Mouse (Mus musculus) thymus, adult 2 months (tissue): Measurements from ENCODE around the gene Chn2. TPM values are rescaled to one million over a fixed set of nuclear protein-coding genes. Genes with fewer than 3 reads are reported as not detected.

ENCODE experiments used
- DNase-seq: peaks from one replicate; pipeline ENCODE4 v3.0.0; 2021
- H3K27ac ChIP-seq: fragments of 200-500 bp; 2 replicates; pipeline ENCODE4 v1.5.1; 2012; ENCODE audit warnings: low read length, control low read depth; ENCODE audit not compliant: control insufficient read depth, insufficient read depth
- H3K27me3 ChIP-seq: fragments of 200-500 bp; 2 replicates; pipeline ENCODE4 v1.6.1; 2012; ENCODE audit warnings: mild to moderate bottlenecking, low read length, moderate library complexity, mixed read lengths; ENCODE audit not compliant: control insufficient read depth, insufficient read depth
- H3K36me3 ChIP-seq: fragments of 200-500 bp; 2 replicates; pipeline ENCODE4 v1.6.1; 2012; ENCODE audit warnings: mild to moderate bottlenecking, low read length, moderate library complexity; ENCODE audit not compliant: control insufficient read depth, insufficient read depth
- H3K4me1 ChIP-seq: fragments of 200-500 bp; replicated peaks from 2 replicates; pipeline ENCODE4 v1.6.1; 2012; ENCODE audit warnings: low read length; ENCODE audit not compliant: control insufficient read depth, insufficient read depth
- H3K4me3 ChIP-seq: fragments of 200-500 bp; 2 replicates; pipeline ENCODE4 v1.5.1; 2012; ENCODE audit warnings: mild to moderate bottlenecking, low read length, control low read depth, moderate library complexity; ENCODE audit not compliant: control insufficient read depth, insufficient read depth
- CTCF ChIP-seq: fragments of 200-500 bp; IDR thresholded peaks from 2 replicates; pipeline ENCODE4 v1.5.1; 2012; ENCODE audit warnings: mild to moderate bottlenecking, control low read depth, low read length, moderate library complexity, borderline replicate concordance; ENCODE audit not compliant: control insufficient read depth, poor library complexity, insufficient read depth; ENCODE audit errors: extremely low read depth
- POLR2A ChIP-seq: fragments of 200-500 bp; IDR thresholded peaks from 2 replicates; pipeline ENCODE4 v1.6.1; 2012; ENCODE audit warnings: mild to moderate bottlenecking, low read length, control low read depth, moderate library complexity; ENCODE audit not compliant: control insufficient read depth, poor library complexity, insufficient read depth; ENCODE audit errors: extremely low read depth
- WGBS: fragments of 180-500 bp; shearing (Covaris S2); methylation state at CpG from one replicate; pipeline ENCODE4 v1.1.7; 2018; 5-methylcytosine and 5-hydroxymethylcytosine counted together
- polyA plus RNA-seq: library from polyadenylated mRNA; depleted of rRNA; stranded (reverse); fragments of >200 nt; gene quantifications from 2 replicates; pipeline ENCODE4 v1.2.3, GENCODE M21; 2012; rRNA removed

The Chn2 gene
- polyA plus RNA-seq, 1 experiment, result 7.6 TPM

DNA sequence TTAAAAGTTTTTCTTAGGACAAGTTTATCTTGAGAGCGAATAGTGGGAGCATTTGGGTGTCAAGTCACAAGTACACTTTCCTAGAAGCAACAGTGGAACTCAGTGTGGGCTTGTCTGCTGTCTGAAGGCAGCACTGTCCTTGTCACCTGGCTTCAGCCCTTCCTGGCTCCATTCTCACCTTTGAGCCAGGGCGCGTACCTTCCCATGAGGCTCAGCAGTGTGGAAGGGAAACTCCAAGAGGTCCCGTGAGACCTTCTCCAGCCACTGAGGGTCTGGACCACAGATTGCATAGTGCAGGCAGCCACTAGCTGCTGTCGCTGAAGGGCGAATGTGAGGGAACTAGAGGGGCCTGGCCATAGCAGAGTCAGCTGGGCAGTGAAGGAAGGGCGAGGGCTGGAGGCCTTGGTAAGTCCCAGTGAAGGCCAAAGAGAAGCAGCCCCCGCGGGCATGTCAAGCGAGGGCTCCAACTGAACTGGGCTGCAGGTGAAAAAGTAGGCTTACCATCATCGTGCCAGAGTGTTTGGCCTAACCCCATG, 293.8 kb downstream of the Chn2 start:
- 86% methylated on average over 11 of the region's 11 CpGs for WGBS
- Histone ChIP-seq H3K27me3 (no peaks in the 10 kb centered on the region), H3K27ac (no peak overlapping the region), H3K4me1 (no peaks in the 10 kb centered on the region), H3K36me3 (no peaks in the 10 kb centered on the region), H3K4me3 (no peak overlapping the region)
- no peak for DNase-seq
- TF ChIP-seq POLR2A (no peak), CTCF (no peak)

DNA sequence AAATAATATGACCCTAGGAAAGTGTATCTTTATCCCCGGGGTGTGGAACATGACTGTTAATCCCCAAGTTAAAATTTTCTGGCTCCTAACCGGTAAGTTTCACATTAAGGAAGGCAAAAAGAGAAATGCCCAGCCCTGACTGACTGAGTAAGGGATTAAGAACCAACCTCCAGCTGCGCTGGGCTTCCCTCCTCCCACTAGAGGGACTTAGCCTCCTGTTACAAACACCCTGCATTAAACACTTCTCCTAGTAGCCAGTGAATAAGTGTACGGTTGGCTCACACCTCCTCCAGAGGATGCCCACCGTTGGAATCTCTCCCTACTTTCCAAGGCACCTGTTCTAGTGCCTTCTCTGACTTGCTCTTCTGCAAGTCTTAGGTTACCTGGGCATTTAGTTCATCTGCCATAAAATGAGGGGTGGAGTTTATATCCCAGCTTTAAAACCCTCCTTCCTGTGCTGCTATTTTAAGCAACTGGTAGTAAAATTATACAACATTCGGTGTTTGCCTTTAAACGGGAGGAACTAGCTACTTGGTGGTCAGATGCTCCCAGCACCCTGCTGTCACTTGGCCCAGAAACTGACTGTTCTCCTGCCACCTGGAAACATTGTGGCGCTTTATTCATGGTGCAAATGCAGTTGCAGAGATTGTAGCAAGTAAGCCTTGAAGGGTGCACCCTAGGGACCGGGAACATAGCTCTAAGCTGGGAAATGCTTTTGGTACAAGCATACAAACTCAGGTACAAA, 294.5 kb downstream of the Chn2 start:
- no peaks in the 10 kb centered on the region for H3K4me1 ChIP-seq
- DNase-seq, result no peak
- no peak overlapping the region for H3K4me3 ChIP-seq
- H3K27ac ChIP-seq, result no peak overlapping the region
- no peak for TF ChIP-seq POLR2A
- no peaks in the 10 kb centered on the region for H3K27me3 ChIP-seq
- 28% methylated on average over 9 of the region's 9 CpGs for WGBS
- H3K36me3 ChIP-seq, result no peaks in the 10 kb centered on the region

DNA sequence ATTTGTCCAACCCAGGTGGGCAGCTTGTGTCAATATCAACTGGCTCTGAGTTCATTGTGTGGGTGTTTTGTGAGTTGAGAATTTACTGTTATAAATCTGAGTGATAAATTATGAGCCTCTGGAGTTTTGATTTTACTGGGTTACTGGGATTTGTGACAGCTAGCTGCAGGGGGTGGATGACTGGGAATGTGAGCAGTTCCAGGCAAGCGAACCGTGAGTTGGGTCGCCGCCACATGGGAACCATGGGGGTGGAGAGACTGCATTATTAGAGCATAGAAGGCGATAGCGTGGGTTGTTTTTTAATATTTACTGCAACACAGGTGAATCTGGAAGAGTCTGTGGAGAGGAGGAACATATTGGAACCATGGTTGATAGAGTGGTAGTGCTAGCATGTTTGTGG, 298.0 kb downstream of the Chn2 start:
- no peaks in the 10 kb centered on the region for H3K27me3 ChIP-seq
- TF ChIP-seq CTCF (no peak), POLR2A (no peak)
- no peaks in the 10 kb centered on the region for H3K4me1 ChIP-seq
- WGBS, result 87% methylated on average over 6 of the region's 6 CpGs
- H3K36me3 ChIP-seq, result no peaks in the 10 kb centered on the region
- H3K27ac ChIP-seq, result no peak overlapping the region
- DNase-seq, result no peak
- H3K4me3 ChIP-seq, result no peak overlapping the region

DNA sequence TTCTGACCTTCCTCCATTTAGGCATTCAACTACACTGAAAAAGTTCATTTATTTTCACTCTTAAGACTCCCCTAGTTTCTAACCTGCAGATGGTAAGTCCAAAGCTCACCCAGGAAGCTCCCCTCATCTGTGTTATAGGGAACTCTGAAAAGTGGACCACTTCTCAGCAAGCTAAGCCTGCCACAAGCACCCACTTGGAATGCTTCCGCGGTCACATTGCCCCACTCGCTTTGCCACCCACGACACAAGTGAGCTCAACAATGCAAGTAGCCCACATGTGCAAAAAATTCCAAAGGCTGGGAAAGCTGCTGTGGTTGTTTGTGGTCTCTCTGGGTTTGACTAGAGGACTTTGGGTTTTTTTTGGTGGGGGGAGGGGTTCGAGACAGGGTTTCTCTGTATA, 301.8 kb downstream of the Chn2 start:
- no peaks in the 10 kb centered on the region for H3K27me3 ChIP-seq
- H3K4me1 ChIP-seq, result no peaks in the 10 kb centered on the region
- no peak overlapping the region for H3K4me3 ChIP-seq
- TF ChIP-seq CTCF (no peak), POLR2A (no peak)
- 94% methylated on average over 5 of the region's 5 CpGs for WGBS
- DNase-seq, result no peak
- no peak overlapping the region for H3K27ac ChIP-seq
- H3K36me3 ChIP-seq, result no peaks in the 10 kb centered on the region

DNA sequence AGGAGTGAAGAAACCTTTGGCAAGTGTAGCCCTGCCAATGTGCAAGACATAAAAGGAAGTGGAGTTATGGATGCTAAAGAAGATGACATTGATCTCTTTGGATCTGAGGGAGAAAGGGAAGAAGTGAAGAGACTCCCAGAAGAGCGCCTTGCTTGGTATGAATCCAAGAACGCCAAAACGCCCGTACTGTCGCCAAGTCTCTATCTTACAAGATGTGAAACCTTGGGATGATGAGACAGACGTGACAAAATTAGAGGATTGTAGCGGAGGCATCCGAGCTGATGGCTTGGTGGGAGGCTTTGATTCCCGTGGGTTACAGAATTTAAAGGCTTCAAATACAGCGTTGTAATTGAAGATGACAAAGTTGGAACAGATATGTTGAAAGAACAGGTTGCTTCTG, 302.9 kb downstream of the Chn2 start:
- Histone ChIP-seq H3K27ac (no peak overlapping the region), H3K36me3 (no peaks in the 10 kb centered on the region)
- TF ChIP-seq POLR2A, result no peak
- TF ChIP-seq CTCF, result no peak

More for the DNA sequence above, 302.9 kb downstream of the Chn2 start:
- Histone ChIP-seq H3K4me1 (no peaks in the 10 kb centered on the region), H3K4me3 (no peak overlapping the region), H3K27me3 (no peaks in the 10 kb centered on the region)
- WGBS, result 93% methylated on average over 10 of the region's 10 CpGs
- DNase-seq, result no peak

Other genes with a start within 250 kb of the Chn2 start
- gene Tril, start 218.7 kb upstream of the Chn2 start, polyA plus RNA-seq, result 2.3 and 2.5 TPM in 2 replicates
- not detected in 2 replicates for gene Cpvl, start 60.9 kb upstream of the Chn2 start, polyA plus RNA-seq